Mouse (Mus musculus) CH12.LX (cell line): ENCODE results near the gene Flt1. TPM values are rescaled to one million over a fixed set of nuclear protein-coding genes. Genes with fewer than 3 reads are reported as not detected.
A peak's percentile ranks its signal among the peaks of the same experiment; 100 is the strongest.

Experiments used
- DNase-seq: peaks from one replicate; pipeline ENCODE4 v3.0.0-alpha.2; 2013; ENCODE audit errors: extremely low read depth
- H3K27ac ChIP-seq: 2 replicates; pipeline ENCODE4 v1.5.1; 2012; ENCODE audit warnings: low read depth, mild to moderate bottlenecking, control low read depth, moderate library complexity; ENCODE audit not compliant: insufficient read depth
- H3K27me3 ChIP-seq: replicated peaks from 2 replicates; pipeline ENCODE3; 2012; ENCODE audit warnings: inconsistent platforms
- H3K36me3 ChIP-seq, 2 experiments: replicated peaks in 1 of 2; 2 replicates each; pipeline versions ENCODE3 to v1.6.1; 2012; ENCODE audit warnings: inconsistent platforms in 1 of 2, low read length in 1 of 2, mild to moderate bottlenecking in 1 of 2, mixed read lengths in 1 of 2, moderate library complexity in 1 of 2; ENCODE audit not compliant: control insufficient read depth in 1 of 2, insufficient read depth in 1 of 2
- H3K4me1 ChIP-seq, 2 experiments: 2 replicates each; pipeline ENCODE4 v1.6.1; 2012; ENCODE audit warnings: inconsistent platforms in 1 of 2, moderate library complexity in 1 of 2; ENCODE audit not compliant: insufficient read depth in 2 of 2, control insufficient read depth in 1 of 2
- H3K4me2 ChIP-seq: 2 replicates; pipeline ENCODE4 v1.6.1; 2012; ENCODE audit warnings: low read depth, mild to moderate bottlenecking, control low read depth; ENCODE audit not compliant: poor library complexity, insufficient read depth, severe bottlenecking
- H3K4me3 ChIP-seq, 3 experiments: fragments of 150-350 bp in 1 of 3; sonication (generic) in 1 of 3; replicated peaks in 1 of 3; 2 replicates each; pipeline versions ENCODE3 to v1.5.1; 2011 to 2012; ENCODE audit warnings: low read depth in 2 of 3, low read length in 2 of 3, mild to moderate bottlenecking in 2 of 3, moderate library complexity in 2 of 3, control low read depth in 1 of 3, improper control_type of control experiment in 1 of 3, inconsistent platforms in 1 of 3, mixed read lengths in 1 of 3; ENCODE audit not compliant: poor library complexity in 1 of 3
- H3K79me2 ChIP-seq: replicated peaks from 2 replicates; pipeline ENCODE4 v1.6.1; 2012; ENCODE audit warnings: mild to moderate bottlenecking, moderate library complexity; ENCODE audit not compliant: control insufficient read depth, poor library complexity, insufficient read depth, severe bottlenecking; ENCODE audit errors: extremely low read depth
- H3K9ac ChIP-seq: 2 replicates; pipeline ENCODE4 v1.6.1; 2012; ENCODE audit warnings: low read depth, mild to moderate bottlenecking, control low read depth, moderate library complexity; ENCODE audit not compliant: insufficient read depth
- H3K9me3 ChIP-seq: replicated peaks from 2 replicates; pipeline ENCODE3; 2012; ENCODE audit warnings: low read length, inconsistent platforms, mixed read lengths
- CHD1 ChIP-seq: IDR thresholded peaks from 2 replicates; pipeline ENCODE4 v1.6.1; 2012; ENCODE audit warnings: low read depth, low read length, improper control_type of control experiment, inconsistent platforms
- CTCF ChIP-seq, 2 experiments: IDR thresholded peaks in 1 of 2; conservative IDR thresholded peaks in 1 of 2; 2 replicates each; pipeline ENCODE4 v1.5.1; 2011 to 2012; ENCODE audit warnings: low read depth in 2 of 2, low read length in 2 of 2, improper control_type of control experiment in 1 of 2, inconsistent platforms in 1 of 2, mild to moderate bottlenecking in 1 of 2, moderate library complexity in 1 of 2
- E2F4 ChIP-seq: IDR thresholded peaks from 2 replicates; pipeline ENCODE4 v1.6.1; 2011; ENCODE audit warnings: low read depth, low read length, improper control_type of control experiment; ENCODE audit not compliant: insufficient replicate concordance
- ELF1 ChIP-seq: IDR thresholded peaks from 2 replicates; pipeline ENCODE4 v1.6.1; 2014; ENCODE audit warnings: low read depth, mild to moderate bottlenecking, inconsistent platforms, low read length, improper control_type of control experiment
- EP300 ChIP-seq: IDR thresholded peaks from 2 replicates; pipeline ENCODE4 v1.6.1; 2011; ENCODE audit warnings: low read length, improper control_type of control experiment
- GABPA ChIP-seq: IDR thresholded peaks from 2 replicates; pipeline ENCODE4 v1.6.1; 2012; ENCODE audit warnings: low read depth, low read length, improper control_type of control experiment, inconsistent platforms; ENCODE audit not compliant: insufficient replicate concordance
- IRF4 ChIP-seq: IDR thresholded peaks from 2 replicates; pipeline ENCODE4 v1.6.1; 2014; ENCODE audit warnings: low read depth, mild to moderate bottlenecking, inconsistent platforms, low read length, improper control_type of control experiment
- JUN ChIP-seq: IDR thresholded peaks from 2 replicates; pipeline ENCODE4 v1.6.1; 2011; ENCODE audit warnings: low read depth, mild to moderate bottlenecking, low read length, improper control_type of control experiment, moderate library complexity; ENCODE audit not compliant: insufficient read depth
- JUND ChIP-seq: conservative IDR thresholded peaks from 2 replicates; pipeline ENCODE4 v1.6.1; 2011; ENCODE audit warnings: low read depth, low read length, improper control_type of control experiment
- KAT2A ChIP-seq: IDR thresholded peaks from 2 replicates; pipeline ENCODE4 v1.6.1; 2012; ENCODE audit warnings: low read length, improper control_type of control experiment, inconsistent platforms; ENCODE audit not compliant: insufficient replicate concordance
- MAFK ChIP-seq: IDR thresholded peaks from 2 replicates; pipeline ENCODE4 v1.6.1; 2011; ENCODE audit warnings: low read length, improper control_type of control experiment; ENCODE audit not compliant: insufficient replicate concordance
- MXI1 ChIP-seq: IDR thresholded peaks from 2 replicates; pipeline ENCODE4 v1.6.1; 2011; ENCODE audit warnings: mild to moderate bottlenecking, low read depth, low read length, improper control_type of control experiment
- NELFE ChIP-seq: IDR thresholded peaks from 2 replicates; pipeline ENCODE4 v1.6.1; 2011; ENCODE audit warnings: low read depth, low read length, improper control_type of control experiment
- POLR2AphosphoS2 ChIP-seq: IDR thresholded peaks from 2 replicates; pipeline ENCODE4 v1.6.1; 2011; ENCODE audit warnings: low read depth, low read length, improper control_type of control experiment
- RAD21 ChIP-seq: IDR thresholded peaks from 2 replicates; pipeline ENCODE4 v1.6.1; 2011; ENCODE audit warnings: low read depth, mild to moderate bottlenecking, low read length, improper control_type of control experiment, moderate library complexity
- RCOR1 ChIP-seq: conservative IDR thresholded peaks from 2 replicates; pipeline ENCODE4 v1.6.1; 2012; ENCODE audit warnings: low read depth, mild to moderate bottlenecking, inconsistent platforms, low read length, improper control_type of control experiment
- SIN3A ChIP-seq: IDR thresholded peaks from 2 replicates; pipeline ENCODE4 v1.6.1; 2012; ENCODE audit warnings: low read length, improper control_type of control experiment, inconsistent platforms
- SMC3 ChIP-seq: IDR thresholded peaks from 2 replicates; pipeline ENCODE4 v1.6.1; 2011; ENCODE audit warnings: low read depth, low read length, improper control_type of control experiment
- TBP ChIP-seq: conservative IDR thresholded peaks from 2 replicates; pipeline ENCODE4 v1.6.1; 2011; ENCODE audit warnings: low read depth, low read length, improper control_type of control experiment
- UBTF ChIP-seq: IDR thresholded peaks from 2 replicates; pipeline ENCODE4 v1.6.1; 2012; ENCODE audit warnings: low read depth, mild to moderate bottlenecking, inconsistent platforms, low read length, improper control_type of control experiment, moderate library complexity
- USF1 ChIP-seq: IDR thresholded peaks from 2 replicates; pipeline ENCODE4 v1.6.1; 2014; ENCODE audit warnings: low read depth, mild to moderate bottlenecking, inconsistent platforms, low read length, improper control_type of control experiment
- USF2 ChIP-seq: conservative IDR thresholded peaks from 2 replicates; pipeline ENCODE4 v1.6.1; 2011; ENCODE audit warnings: low read depth, low read length, improper control_type of control experiment
- ZKSCAN1 ChIP-seq: IDR thresholded peaks from 2 replicates; pipeline ENCODE4 v1.6.1; 2012; ENCODE audit warnings: low read depth, inconsistent platforms, low read length, improper control_type of control experiment, borderline replicate concordance
- ZMIZ1 ChIP-seq: IDR thresholded peaks from 2 replicates; pipeline ENCODE4 v1.6.1; 2012; ENCODE audit warnings: low read depth, mild to moderate bottlenecking, inconsistent platforms, low read length, improper control_type of control experiment
- ZNF384 ChIP-seq: IDR thresholded peaks from 2 replicates; pipeline ENCODE4 v1.6.1; 2012; ENCODE audit warnings: low read depth, low read length, improper control_type of control experiment, inconsistent platforms
- dilution Hi-C: fragments of 300-500 bp; cut with MboI; formaldehyde crosslinking; loops from 2 replicates; pipeline ENCODE4 v1.14.3; 2020; ENCODE audit warnings: low sequenced_read_pairs; ENCODE audit not compliant: extremely low pct_unique_long_range_greater_than_20kb, extremely low pct_ligation_motif_present
- in situ Hi-C: fragments of 300-500 bp; cut with MboI; formaldehyde crosslinking; loops from 3 replicates; pipeline ENCODE4 v1.14.3; 2019; ENCODE audit warnings: low sequenced_read_pairs, low pct_ligation_motif_present, low pct_unique_long_range_greater_than_20kb, mixed read lengths
- polyA plus RNA-seq: library from polyadenylated mRNA; unstranded; fragments of >175 nt; gene quantifications from 2 replicates; pipeline ENCODE4 v1.2.1, GENCODE M21; 2012; ENCODE audit warnings: low read depth; ENCODE audit not compliant: insufficient read length
- total RNA-seq, 2 experiments: library from RNA; depleted of rRNA; stranded (reverse); fragments of 300-350 nt in 1 of 2; fragments of >200 nt in 1 of 2; gene quantifications; 2 replicates each; pipeline ENCODE4 v1.2.3; 2012 to 2014

The Flt1 gene
- total and polyA plus RNA-seq, 3 experiments, result 0.27 to 0.94 (median 0.47) TPM

GRCm38 (mm10) chr5:147616450-147616849 lies 109.4 kb downstream of the Flt1 start:
- Histone ChIP-seq H3K36me3 (no peaks in the 10 kb centered on the region), H3K4me1 (peaks cover 0 to 2% of the 10 kb centered on the region in 2 experiments; a peak in 1 of 4 replicates), H3K4me3 (no peak overlapping the region), H3K4me2 (no peak overlapping the region), H3K79me2 (no peaks in the 10 kb centered on the region), H3K27me3 (no peaks in the 10 kb centered on the region), H3K9me3 (no peaks in the 10 kb centered on the region), H3K27ac (no peak overlapping the region), H3K9ac (no peak overlapping the region)
- DNase-seq, result peak; percentile 9
- TF ChIP-seq RCOR1 (no peak), ZMIZ1 (no peak), POLR2AphosphoS2 (no peak), MXI1 (no peak), SMC3 (peak; percentile 49), ZKSCAN1 (no peak), IRF4 (no peak), UBTF (no peak), USF1 (no peak), JUND (no peak), E2F4 (no peak), ZNF384 (no peak), GABPA (no peak), ELF1 (no peak), KAT2A (no peak), SIN3A (no peak), USF2 (no peak), CTCF (conservative IDR thresholded peaks at IDR 0.05 in 1 of 2, IDR thresholded peaks at IDR 0.05 in 1 of 2; ENCODE audit: low read depth in 2 of 2, low read length in 2 of 2) (peak in 1 of 2 experiments; percentile 54; a peak in 2 of 4 replicates), JUN (no peak), RAD21 (peak; percentile 28), MAFK (no peak), EP300 (no peak), CHD1 (no peak), TBP (no peak), NELFE (no peak)
- dilution Hi-C loops (no loop called here), in situ Hi-C loops (no loop called here)
